Comparison of ENCODE assay signal across 8 mouse cellular contexts in the genomic region with DNA sequence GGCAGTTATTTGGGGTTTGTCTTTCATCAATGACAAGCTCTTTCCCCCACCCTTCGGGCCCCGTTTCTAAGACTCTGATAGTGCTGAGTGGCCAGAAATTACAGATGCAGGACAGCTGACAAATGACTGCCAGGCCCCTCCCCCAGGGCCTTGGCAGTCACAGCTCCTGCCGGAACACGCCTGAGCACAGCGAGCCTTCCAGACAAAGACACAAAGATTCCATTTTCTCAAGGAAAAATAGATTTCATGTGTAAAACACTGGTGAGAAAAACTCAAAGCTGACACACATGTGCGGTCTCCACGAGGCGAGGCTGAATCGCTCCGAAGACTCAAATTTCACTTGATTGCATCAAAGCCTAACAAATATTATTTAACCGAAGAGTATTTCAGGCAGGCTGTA.
A peak's percentile ranks its signal among the peaks of the same experiment; 100 is the strongest.
DNase-seq lines count a peak whose midpoint lies in the region; ATAC-seq and TF ChIP-seq lines count a peak whose summit lies in the region.

No protein-coding gene starts in this region.

- peak overlapping the region; percentile 39; the same call in 1 of the 2 replicates for H3K9ac ChIP-seq in forebrain, embryonic 15.5 days (replicated peaks)

- no peak for TF ChIP-seq CTCF in thymus, adult 2 months (IDR thresholded peaks at IDR 0.05; ENCODE audit: borderline replicate concordance, control insufficient read depth, extremely low read depth, insufficient read depth, low read length, poor library complexity)

- H3K27me3 ChIP-seq in thymus, adult 2 months (ENCODE audit: control insufficient read depth, insufficient read depth, low read length): no peaks in the 10 kb centered on the region
- no peaks in the 10 kb centered on the region for H3K27me3 ChIP-seq in forebrain, embryonic 15.5 days

- peaks cover 88% of the 10 kb centered on the region for H3K36me3 ChIP-seq in thymus, adult 2 months (ENCODE audit: control insufficient read depth, insufficient read depth, low read length)
- H3K36me3 ChIP-seq in forebrain, embryonic 15.5 days: peaks cover 25% of the 10 kb centered on the region

- TF ChIP-seq POLR2A in thymus, adult 2 months (IDR thresholded peaks at IDR 0.05; ENCODE audit: control insufficient read depth, extremely low read depth, insufficient read depth, low read length, poor library complexity): no peak

- H3K4me1 ChIP-seq in thymus, adult 2 months (replicated peaks; ENCODE audit: control insufficient read depth, insufficient read depth, low read length): peaks cover 16% of the 10 kb centered on the region
- peaks cover 50% of the 10 kb centered on the region for H3K4me1 ChIP-seq in forebrain, embryonic 15.5 days

- DNase-seq in thymus, adult 2 months: no peak
- no peak for DNase-seq in thymus, postnatal 0 days (ENCODE audit: low spot score)
- DNase-seq in heart, postnatal 25 days (ENCODE audit: low spot score): peak; percentile 38
- peak; percentile 66 to 78 for DNase-seq in kidney, postnatal 4 days
- DNase-seq in lung, postnatal 14 days: peak; percentile 55
- peak; percentile 65 for DNase-seq in skeletal muscle tissue, adult 2 months (ENCODE audit: low read depth, low spot score)
- no peak for DNase-seq in thymus, postnatal 25 days

- intact Hi-C loops in heart, postnatal 25 days (cut with DNase I): no loop called here

- H3K4me2 ChIP-seq in forebrain, embryonic 15.5 days (replicated peaks): peak overlapping the region; percentile 30

- no peak overlapping the region for H3K4me3 ChIP-seq in thymus, adult 2 months (ENCODE audit: control insufficient read depth, insufficient read depth, low read length)
- 0 out of 2 replicates have a peak overlapping the region, but pooled peaks have one; percentile 4 for H3K4me3 ChIP-seq in forebrain, embryonic 15.5 days

- peak; percentile 94 for ATAC-seq in forebrain, embryonic 15.5 days (replicated peaks)

- WGBS in thymus, adult 2 months: 88% methylated on average over 11 of the region's 11 CpGs
- 5% methylated on average over 11 of the region's 11 CpGs for WGBS in forebrain, embryonic 15.5 days

- H3K9me3 ChIP-seq in forebrain, embryonic 15.5 days: no peaks in the 10 kb centered on the region

- peak overlapping the region; percentile 42; the same call in 1 of the 2 replicates for H3K27ac ChIP-seq in thymus, adult 2 months (ENCODE audit: control insufficient read depth, insufficient read depth, low read length)
- H3K27ac ChIP-seq in forebrain, embryonic 15.5 days (replicated peaks): peak overlapping the region; percentile 88

Comparison
In these comparisons a context has a peak if more than half of its experiments do, and no peak if none do; other contexts are left out.
1. DNase-seq: peak in heart, postnatal 25 days (single experiment), kidney, postnatal 4 days (2 of 2), lung, postnatal 14 days (single experiment) and skeletal muscle tissue, adult 2 months (single experiment); none in thymus, adult 2 months (single experiment), thymus, postnatal 0 days (single experiment) and thymus, postnatal 25 days (single experiment).